Mouse (Mus musculus): ENCODE data around the gene Nrgn.

Nrgn gene

GRCm38 (mm10) chr9:37552536-37553293 lies at the start of gene Nrgn:
Nrgn (minus strand) TSS chr9:37552904.
- DNase-seq (ENCODE audit: low read depth, low spot score) = peak; percentile 89

- DNase-seq (ENCODE audit: low read depth, low spot score) = no peak
These were observed 48.0 kb upstream of the Nrgn start for GRCm38 (mm10) chr9:37600538-37601205.

- no peak for DNase-seq (ENCODE audit: low read depth, low spot score)
These were observed 45.9 kb upstream of the Nrgn start for GRCm38 (mm10) chr9:37598637-37599036.

GRCm38 (mm10) chr9:37595570-37595969 lies 42.9 kb upstream of the Nrgn start:
- DNase-seq (ENCODE audit: low read depth, low spot score) = no peak

- DNase-seq (ENCODE audit: low read depth, low spot score) = no peak
These were observed 41.0 kb upstream of the Nrgn start for GRCm38 (mm10) chr9:37593690-37594089.

GRCm38 (mm10) chr9:37592633-37593032 lies 39.9 kb upstream of the Nrgn start:
- no peak for DNase-seq (ENCODE audit: low read depth, low spot score)

- no peak for DNase-seq (ENCODE audit: low read depth, low spot score)
These were observed 39.3 kb upstream of the Nrgn start for GRCm38 (mm10) chr9:37592025-37592424.

GRCm38 (mm10) chr9:37590381-37590780 lies 37.7 kb upstream of the Nrgn start:
- DNase-seq (ENCODE audit: low read depth, low spot score) = no peak

GRCm38 (mm10) chr9:37586718-37587117 lies 34.0 kb upstream of the Nrgn start:
- DNase-seq (ENCODE audit: low read depth, low spot score) = no peak

GRCm38 (mm10) chr9:37583594-37583993 lies 30.9 kb upstream of the Nrgn start:
- DNase-seq (ENCODE audit: low read depth, low spot score) = no peak

- peak; percentile 23 for DNase-seq (ENCODE audit: low read depth, low spot score)
These were observed 23.8 kb upstream of the Nrgn start for GRCm38 (mm10) chr9:37576436-37576930.

GRCm38 (mm10) chr9:37572204-37572876 lies 19.6 kb upstream of the Nrgn start:
- no peak for DNase-seq (ENCODE audit: low read depth, low spot score)

GRCm38 (mm10) chr9:37569231-37569835 lies 16.6 kb upstream of the Nrgn start:
- DNase-seq (ENCODE audit: low read depth, low spot score) = no peak

GRCm38 (mm10) chr9:37568605-37569214 lies 16.0 kb upstream of the Nrgn start:
- DNase-seq (ENCODE audit: low read depth, low spot score) = no peak

GRCm38 (mm10) chr9:37567892-37568604 lies 15.3 kb upstream of the Nrgn start:
- DNase-seq (ENCODE audit: low read depth, low spot score) = no peak

GRCm38 (mm10) chr9:37567454-37567853 lies 14.8 kb upstream of the Nrgn start:
- no peak for DNase-seq (ENCODE audit: low read depth, low spot score)

GRCm38 (mm10) chr9:37567019-37567418 lies 14.3 kb upstream of the Nrgn start:
- no peak for DNase-seq (ENCODE audit: low read depth, low spot score)

GRCm38 (mm10) chr9:37563805-37564204 lies 11.1 kb upstream of the Nrgn start:
- DNase-seq (ENCODE audit: low read depth, low spot score) = no peak

- no peak for DNase-seq (ENCODE audit: low read depth, low spot score)
These were observed 7.9 kb upstream of the Nrgn start for GRCm38 (mm10) chr9:37560617-37561016.

- no peak for DNase-seq (ENCODE audit: low read depth, low spot score)
These were observed 3.7 kb upstream of the Nrgn start for GRCm38 (mm10) chr9:37556366-37556765.

Measured in mesoderm, embryonic 11.5 days (tissue).